Mouse (Mus musculus): ENCODE measurements around the gene Kif5c. TPM values are rescaled to one million over a fixed set of nuclear protein-coding genes. Genes with fewer than 3 reads are reported as not detected.

Gene Kif5c
- polyA plus RNA-seq, 1 experiment = 8.6 TPM

GRCm38 (mm10) chr2:49657666-49658065, 38.6 kb downstream of the Kif5c start:
- H3K27ac ChIP-seq (ENCODE audit: insufficient read depth, low read length) = no peak overlapping the region
- H3K4me1 ChIP-seq (ENCODE audit: control insufficient read depth, insufficient read depth, low read length) = no peaks in the 10 kb centered on the region
- H3K4me3 ChIP-seq (ENCODE audit: insufficient read depth, low read length) = no peak overlapping the region
- TF ChIP-seq CTCF (IDR thresholded peaks at IDR 0.05; ENCODE audit: borderline replicate concordance, insufficient read depth, low read length) (no peak), POLR2A (IDR thresholded peaks at IDR 0.05; ENCODE audit: low read depth, low read length) (no peak)

- Histone ChIP-seq H3K4me1 (ENCODE audit: control insufficient read depth, insufficient read depth, low read length) (no peaks in the 10 kb centered on the region), H3K27ac (ENCODE audit: insufficient read depth, low read length) (no peak overlapping the region), H3K4me3 (ENCODE audit: insufficient read depth, low read length) (no peak overlapping the region)
- TF ChIP-seq CTCF (IDR thresholded peaks at IDR 0.05; ENCODE audit: borderline replicate concordance, insufficient read depth, low read length) = no peak
- no peak for TF ChIP-seq POLR2A (IDR thresholded peaks at IDR 0.05; ENCODE audit: low read depth, low read length)
Observed at GRCm38 (mm10) chr2:49658988-49659387, 39.9 kb downstream of the Kif5c start.

DNA sequence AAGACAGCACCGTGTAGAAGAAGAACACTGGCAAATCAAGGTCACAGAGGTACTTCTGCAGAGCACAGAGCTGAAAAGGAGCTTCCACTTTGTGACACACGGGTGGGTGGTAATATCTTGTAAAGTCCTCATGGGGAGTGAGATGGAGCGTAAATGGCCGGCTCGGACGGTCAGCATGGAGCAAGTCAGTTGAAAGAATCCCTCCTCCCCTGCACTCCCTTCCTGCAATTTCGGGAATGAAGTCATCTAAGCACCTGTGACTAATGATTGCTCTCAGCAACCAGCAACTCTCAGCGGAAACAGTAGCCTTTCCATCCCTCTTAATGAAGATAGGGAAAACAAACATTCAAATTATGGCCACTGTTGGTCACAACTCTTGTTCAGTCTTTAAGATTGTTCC, 40.9 kb downstream of the Kif5c start:
- no peak overlapping the region for H3K4me3 ChIP-seq (ENCODE audit: insufficient read depth, low read length)
- H3K27ac ChIP-seq (ENCODE audit: insufficient read depth, low read length) = no peak overlapping the region
- TF ChIP-seq POLR2A (IDR thresholded peaks at IDR 0.05; ENCODE audit: low read depth, low read length) = no peak
- no peak for TF ChIP-seq CTCF (IDR thresholded peaks at IDR 0.05; ENCODE audit: borderline replicate concordance, insufficient read depth, low read length)
- H3K4me1 ChIP-seq (ENCODE audit: control insufficient read depth, insufficient read depth, low read length) = no peaks in the 10 kb centered on the region

DNA sequence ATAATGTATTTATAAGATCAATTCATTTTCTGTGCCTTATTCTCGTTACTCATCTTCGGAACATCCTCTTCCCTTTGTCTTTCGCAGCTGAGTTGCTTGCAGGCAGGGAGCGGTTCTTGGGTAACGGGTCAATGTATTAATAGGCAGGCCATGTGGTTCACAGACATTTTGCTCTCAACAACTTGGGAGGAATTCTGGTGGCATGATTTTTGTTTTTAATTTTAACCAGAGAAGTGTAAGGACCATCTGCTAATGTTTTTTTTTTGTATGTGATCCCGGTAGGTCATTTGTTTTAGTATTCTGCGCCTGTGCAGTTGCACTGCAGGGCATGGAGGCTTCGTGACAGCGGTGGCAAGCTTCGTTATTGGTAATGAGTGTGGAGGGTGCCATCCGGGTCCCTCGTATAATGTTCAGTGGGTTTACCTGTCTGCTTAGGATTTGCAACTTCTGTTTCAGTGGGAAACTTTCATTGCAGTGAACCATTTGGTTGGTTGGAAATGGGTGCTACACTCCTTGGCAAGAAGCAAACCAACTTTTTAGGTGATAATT, 41.4 kb downstream of the Kif5c start:
- Histone ChIP-seq H3K4me1 (ENCODE audit: control insufficient read depth, insufficient read depth, low read length) (no peaks in the 10 kb centered on the region), H3K4me3 (ENCODE audit: insufficient read depth, low read length) (no peak overlapping the region), H3K27ac (ENCODE audit: insufficient read depth, low read length) (no peak overlapping the region)
- TF ChIP-seq CTCF (IDR thresholded peaks at IDR 0.05; ENCODE audit: borderline replicate concordance, insufficient read depth, low read length) = no peak
- TF ChIP-seq POLR2A (IDR thresholded peaks at IDR 0.05; ENCODE audit: low read depth, low read length) = no peak

- no peak overlapping the region for H3K4me3 ChIP-seq (ENCODE audit: insufficient read depth, low read length)
- H3K27ac ChIP-seq (ENCODE audit: insufficient read depth, low read length) = no peak overlapping the region
- no peaks in the 10 kb centered on the region for H3K4me1 ChIP-seq (ENCODE audit: control insufficient read depth, insufficient read depth, low read length)
- TF ChIP-seq CTCF (IDR thresholded peaks at IDR 0.05; ENCODE audit: borderline replicate concordance, insufficient read depth, low read length) (no peak), POLR2A (IDR thresholded peaks at IDR 0.05; ENCODE audit: low read depth, low read length) (no peak)
Observed at GRCm38 (mm10) chr2:49661348-49661747, 42.2 kb downstream of the Kif5c start.

DNA sequence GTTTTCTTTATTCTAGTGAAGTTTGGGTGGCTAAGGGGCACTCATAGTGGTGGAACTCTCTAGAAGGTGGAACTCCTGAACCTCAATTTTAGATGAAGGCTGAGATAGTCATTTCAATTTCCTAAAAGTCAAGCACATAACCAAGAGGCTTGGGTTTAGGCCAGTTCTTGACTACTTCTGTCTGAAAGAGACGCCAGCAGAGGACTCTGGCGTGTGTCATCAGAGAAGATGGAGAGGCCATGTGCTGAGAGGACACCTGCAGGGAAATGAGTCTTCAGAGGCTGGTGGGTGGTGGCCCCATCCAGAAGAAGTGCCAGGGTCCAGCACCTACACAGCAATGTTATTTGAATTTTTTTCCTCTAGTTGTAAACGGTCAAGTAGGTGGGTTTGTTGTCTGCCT, 42.8 kb downstream of the Kif5c start:
- TF ChIP-seq CTCF (IDR thresholded peaks at IDR 0.05; ENCODE audit: borderline replicate concordance, insufficient read depth, low read length) (no peak), POLR2A (IDR thresholded peaks at IDR 0.05; ENCODE audit: low read depth, low read length) (no peak)
- no peak overlapping the region for H3K4me3 ChIP-seq (ENCODE audit: insufficient read depth, low read length)

DNA sequence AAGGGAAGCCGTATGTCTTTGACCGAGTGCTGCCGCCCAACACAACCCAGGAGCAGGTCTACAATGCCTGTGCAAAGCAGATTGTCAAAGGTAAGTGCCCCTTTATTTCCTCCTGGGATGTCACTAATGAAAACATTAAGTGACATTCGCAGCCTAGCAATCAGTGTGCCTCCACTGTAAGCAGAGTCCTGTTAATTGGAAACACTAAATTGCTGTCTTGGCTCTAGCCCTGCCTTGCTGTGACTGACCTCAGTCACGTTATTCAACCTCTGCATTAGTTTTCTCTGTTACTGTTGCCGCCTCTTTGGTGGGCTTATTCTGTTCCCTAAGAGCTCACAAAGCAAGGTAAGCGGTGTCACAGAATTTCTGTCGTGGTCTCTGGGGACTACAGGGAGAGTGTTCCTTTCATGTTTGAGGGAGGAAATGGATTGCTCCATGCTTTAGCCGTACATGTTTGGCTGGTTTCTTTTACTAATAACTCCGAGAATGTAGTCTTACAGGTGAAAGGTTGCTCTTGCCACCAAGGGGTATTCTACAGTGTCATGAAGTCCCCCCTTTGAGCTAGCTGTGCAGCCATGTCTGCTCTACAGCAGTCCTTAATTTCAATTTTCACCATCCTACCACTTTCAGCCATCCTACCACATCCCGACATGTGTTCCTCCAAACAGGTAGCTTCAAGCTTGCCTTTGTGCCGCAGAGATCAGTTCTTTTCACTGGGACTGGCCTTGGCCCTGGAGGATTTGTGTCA, 52.8 kb downstream of the Kif5c start:
- no peak overlapping the region for H3K27ac ChIP-seq (ENCODE audit: insufficient read depth, low read length)
- no peak overlapping the region for H3K4me3 ChIP-seq (ENCODE audit: insufficient read depth, low read length)
- no peak for TF ChIP-seq CTCF (IDR thresholded peaks at IDR 0.05; ENCODE audit: borderline replicate concordance, insufficient read depth, low read length)
- no peak for TF ChIP-seq POLR2A (IDR thresholded peaks at IDR 0.05; ENCODE audit: low read depth, low read length)
- no peaks in the 10 kb centered on the region for H3K4me1 ChIP-seq (ENCODE audit: control insufficient read depth, insufficient read depth, low read length)

More for the DNA sequence above, 42.8 kb downstream of the Kif5c start:
- Histone ChIP-seq H3K4me1 (ENCODE audit: control insufficient read depth, insufficient read depth, low read length) (no peaks in the 10 kb centered on the region), H3K27ac (ENCODE audit: insufficient read depth, low read length) (no peak overlapping the region)

DNA sequence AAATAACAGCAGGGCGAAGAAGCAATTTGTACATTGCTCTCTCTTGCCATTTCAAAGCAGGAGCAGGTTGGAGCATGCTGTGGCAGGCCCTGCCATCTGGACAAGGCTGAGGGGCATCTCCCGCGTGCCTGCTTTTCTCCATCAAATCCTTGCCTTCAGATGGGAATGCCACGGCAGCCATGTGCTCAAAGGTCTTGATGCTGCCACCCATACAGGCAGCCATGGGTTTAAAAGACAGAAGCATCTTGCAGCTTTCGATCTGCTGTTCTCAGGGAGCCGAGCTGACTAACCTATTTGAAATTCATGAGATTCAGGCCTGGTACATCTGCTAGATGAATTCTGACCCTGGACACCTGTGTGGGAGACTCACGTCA, 53.4 kb downstream of the Kif5c start:
- Histone ChIP-seq H3K4me1 (ENCODE audit: control insufficient read depth, insufficient read depth, low read length) (no peaks in the 10 kb centered on the region), H3K4me3 (ENCODE audit: insufficient read depth, low read length) (no peak overlapping the region), H3K27ac (ENCODE audit: insufficient read depth, low read length) (no peak overlapping the region)
- TF ChIP-seq CTCF (IDR thresholded peaks at IDR 0.05; ENCODE audit: borderline replicate concordance, insufficient read depth, low read length) (no peak), POLR2A (IDR thresholded peaks at IDR 0.05; ENCODE audit: low read depth, low read length) (no peak)

DNA sequence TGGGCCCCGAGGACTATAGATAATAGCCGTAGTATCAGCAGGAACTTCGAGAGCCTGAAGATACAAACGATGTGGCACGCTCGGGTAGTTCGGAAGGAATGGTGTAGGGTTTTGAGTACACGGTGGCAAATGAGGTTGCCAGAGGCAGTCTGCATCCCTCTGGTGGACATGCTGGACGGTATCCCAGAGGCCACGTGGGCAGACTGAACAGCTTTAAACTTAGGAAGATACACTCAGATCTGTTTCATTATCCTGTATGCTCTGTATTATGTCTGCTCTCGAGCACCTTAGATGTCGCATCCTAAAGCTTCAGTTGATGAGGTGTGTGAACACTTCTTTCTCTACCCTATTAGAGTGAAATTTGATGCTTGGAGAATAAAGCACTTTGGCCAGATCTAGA, 56.9 kb downstream of the Kif5c start:
- TF ChIP-seq CTCF (IDR thresholded peaks at IDR 0.05; ENCODE audit: borderline replicate concordance, insufficient read depth, low read length) (no peak), POLR2A (IDR thresholded peaks at IDR 0.05; ENCODE audit: low read depth, low read length) (no peak)
- no peaks in the 10 kb centered on the region for H3K4me1 ChIP-seq (ENCODE audit: control insufficient read depth, insufficient read depth, low read length)
- H3K4me3 ChIP-seq (ENCODE audit: insufficient read depth, low read length) = no peak overlapping the region
- H3K27ac ChIP-seq (ENCODE audit: insufficient read depth, low read length) = no peak overlapping the region

DNA sequence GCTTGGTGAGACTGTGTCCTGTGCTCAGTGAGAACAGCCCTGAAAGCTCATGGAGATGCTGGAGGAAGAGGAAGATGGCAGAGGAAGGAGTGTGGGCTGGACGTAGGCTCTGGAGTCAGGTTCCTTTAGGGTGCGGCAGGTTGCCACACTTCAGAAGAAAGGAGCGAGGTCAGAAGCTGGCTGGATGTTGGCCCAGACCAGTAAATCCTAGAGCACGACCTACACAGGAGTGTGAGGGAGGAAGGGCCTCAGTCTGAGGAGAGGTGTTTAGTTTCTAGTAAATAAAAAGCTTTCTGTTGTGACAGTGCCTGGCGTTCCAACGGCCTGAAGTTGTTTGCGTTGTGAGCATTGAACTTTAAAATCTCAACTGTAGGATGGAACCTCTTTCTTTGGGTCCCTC, 59.3 kb downstream of the Kif5c start:
- Histone ChIP-seq H3K4me3 (ENCODE audit: insufficient read depth, low read length) (no peak overlapping the region), H3K27ac (ENCODE audit: insufficient read depth, low read length) (no peak overlapping the region), H3K4me1 (ENCODE audit: control insufficient read depth, insufficient read depth, low read length) (no peaks in the 10 kb centered on the region)
- TF ChIP-seq CTCF (IDR thresholded peaks at IDR 0.05; ENCODE audit: borderline replicate concordance, insufficient read depth, low read length) = no peak
- TF ChIP-seq POLR2A (IDR thresholded peaks at IDR 0.05; ENCODE audit: low read depth, low read length) = no peak
